Mouse (Mus musculus) testis, postnatal 10 days (tissue): ENCODE measurements around the gene Stk32b.

Source experiments
- DNase-seq: peaks from one replicate; pipeline ENCODE4 v3.0.0; 2021; ENCODE audit warnings: low spot score

Stk32b gene

DNA sequence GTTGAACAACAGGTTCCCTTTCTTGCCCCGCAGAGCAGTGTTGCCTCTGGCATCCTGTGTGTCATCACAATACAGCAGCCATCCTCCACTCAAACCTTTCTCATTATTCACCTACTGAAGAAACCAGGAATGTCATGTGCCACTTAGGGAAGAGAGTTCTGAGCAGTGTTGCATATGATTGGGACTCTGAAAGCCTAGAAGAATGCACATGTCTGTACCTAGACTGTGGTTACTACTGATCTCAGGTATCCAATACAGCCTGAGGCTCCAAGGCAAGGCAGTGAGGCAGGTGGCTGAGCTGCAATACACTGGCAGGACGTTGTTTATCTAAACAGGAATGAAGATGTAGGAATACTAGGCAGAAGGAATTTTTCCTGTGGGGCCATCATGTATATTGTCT lies 204.5 kb downstream of the Stk32b start:
- no peak for DNase-seq

DNA sequence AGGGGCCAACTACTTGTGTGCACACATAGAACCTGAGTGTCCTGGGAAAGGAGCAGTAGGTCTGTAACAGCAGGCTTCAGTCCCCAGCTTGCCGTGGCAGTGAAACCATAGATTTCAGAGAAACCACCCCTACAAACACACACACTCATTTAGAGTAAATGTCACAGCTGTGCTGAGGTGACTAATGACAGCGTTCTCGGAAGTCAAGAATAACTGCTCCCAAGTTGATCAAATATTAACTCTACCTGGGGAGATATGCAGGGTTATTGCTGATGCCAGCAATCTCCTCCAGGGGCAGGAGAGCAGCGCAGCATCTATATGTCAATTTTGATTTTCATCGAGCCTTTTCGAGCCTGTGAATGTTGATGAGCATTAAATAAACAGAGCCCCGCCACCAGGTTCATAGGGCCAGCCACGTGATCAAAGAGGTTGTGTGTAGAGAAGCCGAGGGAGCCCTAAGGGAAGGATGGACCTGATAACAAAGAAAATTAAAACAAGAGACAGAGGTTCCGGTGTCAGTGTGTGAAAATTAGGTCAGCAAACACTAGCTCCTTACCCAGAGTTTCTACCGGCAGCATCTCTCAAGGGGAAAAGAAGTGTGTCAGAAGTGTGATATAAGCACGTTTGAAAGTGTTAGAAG lies 210.0 kb downstream of the Stk32b start:
- no peak for DNase-seq

DNA sequence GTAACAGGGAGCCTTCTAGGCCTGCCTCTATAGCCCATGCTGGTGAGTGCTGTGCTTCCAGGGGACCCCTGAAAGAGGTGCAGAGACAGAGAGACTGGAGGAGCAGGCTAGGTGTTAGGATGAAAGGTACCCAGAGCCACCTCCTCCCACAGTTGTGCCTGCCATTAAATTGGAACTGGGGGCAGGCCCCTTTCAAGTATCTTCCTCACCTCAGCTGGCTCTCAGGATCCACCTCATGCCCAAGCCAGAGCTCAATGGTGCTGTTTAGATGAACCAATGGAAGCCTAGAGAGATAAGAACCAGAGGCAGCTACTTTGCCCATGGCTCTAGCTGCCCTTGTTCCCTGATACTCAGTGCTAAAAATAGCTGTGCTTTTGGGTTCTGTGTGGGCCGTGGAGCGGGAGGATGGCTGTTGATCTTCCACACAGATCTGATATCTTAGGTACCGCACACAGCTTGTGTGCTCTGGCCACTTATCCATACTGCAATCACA lies 221.9 kb downstream of the Stk32b start:
- no peak for DNase-seq

DNA sequence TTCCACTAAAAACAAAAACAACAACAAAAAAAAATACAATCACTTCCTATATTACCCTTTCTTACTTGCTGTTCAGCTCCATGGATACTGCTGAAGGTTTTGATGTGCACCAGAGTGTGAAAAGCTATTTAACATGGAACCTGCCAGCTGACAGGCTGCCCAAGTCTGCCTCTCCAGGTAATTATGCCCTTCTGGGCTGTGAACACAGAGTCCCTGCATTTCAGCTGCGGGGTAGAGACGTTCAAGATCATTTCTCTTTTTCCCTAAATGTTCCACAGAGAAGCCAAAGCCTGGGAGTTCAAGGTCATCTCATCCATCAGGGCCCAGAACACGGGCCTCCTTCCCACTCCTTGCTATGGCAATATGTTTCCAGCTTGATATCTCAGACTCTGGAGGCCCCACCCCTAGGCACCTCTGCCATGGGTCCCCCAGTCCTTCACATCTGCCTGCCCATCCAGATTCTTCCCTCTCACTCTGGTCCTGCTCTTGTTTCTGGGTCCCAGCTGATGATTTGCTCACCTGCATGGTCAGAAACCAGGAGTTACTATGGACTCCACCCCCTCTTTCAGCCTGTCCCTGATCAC lies 244.9 kb downstream of the Stk32b start:
- DNase-seq = peak; percentile 31

DNA sequence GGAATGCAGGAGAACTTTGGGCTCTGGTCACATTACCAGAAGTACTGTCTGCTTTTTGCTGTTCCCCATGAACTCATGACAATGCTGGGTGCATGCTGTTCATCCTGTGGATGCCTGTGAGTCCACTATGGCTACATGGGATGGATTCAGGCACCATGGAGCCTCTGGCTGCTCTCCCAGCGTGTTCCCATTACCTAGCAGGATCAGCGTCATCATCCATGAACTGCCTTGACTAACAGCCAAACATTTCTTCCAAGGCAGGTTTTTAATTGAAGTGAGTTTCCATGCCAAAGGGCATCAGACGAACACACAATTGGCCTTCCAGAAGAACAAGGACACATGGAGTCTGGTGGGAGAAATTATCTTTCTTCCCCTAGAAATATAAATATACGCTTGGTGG lies 245.4 kb downstream of the Stk32b start:
- no peak for DNase-seq

DNA sequence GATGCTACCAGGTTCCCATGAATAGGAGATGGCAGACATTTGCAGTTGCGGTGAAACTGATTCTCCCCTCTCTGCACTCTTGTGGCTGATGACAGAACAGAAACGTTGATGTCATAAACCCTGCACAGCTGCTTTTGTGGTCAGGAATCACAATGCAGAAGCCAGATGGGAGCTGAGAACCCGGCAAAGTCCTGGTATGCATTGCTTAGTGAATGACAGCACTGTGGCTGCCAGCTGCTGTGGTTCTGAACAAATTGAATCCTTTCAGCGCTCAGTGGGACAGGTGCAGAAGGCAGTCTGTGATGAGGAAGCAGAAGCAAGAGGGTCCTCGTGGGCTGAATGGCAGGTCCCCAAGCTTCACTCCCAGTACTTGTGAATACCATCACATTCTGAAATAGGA lies 247.9 kb downstream of the Stk32b start:
- no peak for DNase-seq

DNA sequence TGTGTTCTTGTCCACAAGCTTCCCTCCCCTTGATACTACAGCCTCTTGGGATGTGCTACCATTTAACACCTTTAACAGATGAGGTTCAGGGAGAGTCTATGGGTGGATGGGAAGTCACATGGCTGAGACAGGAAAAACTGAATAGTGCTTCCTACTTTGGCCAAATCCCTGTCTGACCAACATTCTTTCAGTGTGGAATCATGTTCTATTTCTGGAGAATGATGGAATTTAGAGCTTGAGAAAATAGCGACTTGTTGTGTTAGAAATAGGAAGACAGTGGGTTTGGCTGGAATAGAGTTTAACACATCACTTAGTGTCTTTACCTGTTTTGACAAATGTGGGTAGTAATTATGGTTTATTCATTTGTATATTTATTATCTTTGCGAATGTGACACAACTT lies 249.3 kb downstream of the Stk32b start:
- no peak for DNase-seq

DNA sequence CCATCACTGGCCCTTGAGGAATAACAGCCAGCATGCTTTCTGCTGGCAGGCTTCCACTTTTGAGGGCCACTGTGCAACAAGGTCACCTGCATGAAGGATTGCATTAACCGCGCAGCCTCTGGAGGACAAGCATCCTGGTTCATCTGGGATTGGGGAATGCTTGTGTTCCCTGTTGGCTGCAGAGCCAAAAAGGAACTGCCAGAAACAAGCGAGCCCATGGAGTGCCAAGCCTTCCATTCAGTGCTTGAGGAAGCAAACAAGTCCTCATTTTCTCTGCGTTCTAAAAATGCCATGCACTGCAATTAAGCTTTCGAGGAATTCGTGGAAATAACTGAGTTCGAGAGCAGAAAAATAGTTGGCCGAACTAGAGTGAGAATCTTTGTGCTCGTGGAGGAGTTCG lies 251.5 kb downstream of the Stk32b start:
- no peak for DNase-seq

DNA sequence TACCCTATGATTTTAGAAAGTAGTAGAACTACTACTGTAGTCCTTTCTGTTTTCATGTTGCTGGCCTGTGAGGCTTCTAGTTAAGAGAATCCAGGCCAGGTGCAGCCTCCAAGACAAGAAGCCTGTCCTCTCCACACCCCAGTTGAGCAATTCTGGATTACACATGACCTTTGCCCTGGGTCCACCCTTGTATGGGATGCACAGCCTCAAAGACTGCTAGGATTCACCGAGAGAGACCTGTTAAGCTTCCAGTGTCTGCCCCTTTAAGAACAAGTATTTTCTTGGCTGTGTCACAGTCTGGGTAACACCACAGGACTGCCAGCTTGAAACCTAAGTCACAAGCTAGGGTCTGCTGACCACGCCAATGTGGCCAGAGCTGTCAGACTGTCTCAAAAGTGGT lies 258.7 kb downstream of the Stk32b start:
- DNase-seq = no peak

DNA sequence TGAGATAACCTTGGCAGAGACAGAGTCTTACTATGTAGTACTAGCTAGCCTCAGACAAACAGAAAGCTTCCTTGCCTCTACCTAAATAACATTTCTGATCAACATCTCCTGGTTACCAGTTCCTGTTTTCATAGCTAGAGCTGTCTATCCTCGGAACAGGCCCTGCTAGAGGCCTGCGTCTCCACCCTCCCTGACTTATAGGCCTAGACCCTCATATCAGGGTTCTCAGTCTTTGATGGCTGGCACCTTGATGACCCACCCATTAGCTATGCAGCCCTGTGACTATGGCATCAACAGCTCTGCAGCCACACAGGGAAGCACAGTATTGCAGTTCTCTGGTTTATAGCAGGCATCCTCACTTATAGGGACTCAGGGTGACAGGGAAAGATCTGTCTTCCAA lies 259.1 kb downstream of the Stk32b start:
- DNase-seq = no peak

DNA sequence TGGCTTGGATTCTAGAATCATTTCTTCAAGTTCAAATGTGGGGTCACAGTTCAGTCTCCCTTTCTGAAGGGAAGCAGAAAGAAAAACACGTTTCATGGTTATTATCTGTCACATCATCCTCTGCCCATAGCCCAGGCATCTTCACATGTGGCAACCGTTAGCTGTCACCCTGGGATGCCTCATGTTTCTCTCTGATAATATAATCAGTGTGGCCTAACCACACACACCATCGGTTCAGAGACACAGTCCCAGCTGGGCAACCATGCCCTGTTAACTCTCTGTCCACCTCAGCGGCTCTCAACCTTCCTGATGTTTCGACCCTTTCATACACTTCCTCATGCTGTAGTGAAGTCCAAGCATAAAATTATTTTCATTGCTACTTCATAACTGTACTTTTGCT lies 259.8 kb downstream of the Stk32b start:
- no peak for DNase-seq

DNA sequence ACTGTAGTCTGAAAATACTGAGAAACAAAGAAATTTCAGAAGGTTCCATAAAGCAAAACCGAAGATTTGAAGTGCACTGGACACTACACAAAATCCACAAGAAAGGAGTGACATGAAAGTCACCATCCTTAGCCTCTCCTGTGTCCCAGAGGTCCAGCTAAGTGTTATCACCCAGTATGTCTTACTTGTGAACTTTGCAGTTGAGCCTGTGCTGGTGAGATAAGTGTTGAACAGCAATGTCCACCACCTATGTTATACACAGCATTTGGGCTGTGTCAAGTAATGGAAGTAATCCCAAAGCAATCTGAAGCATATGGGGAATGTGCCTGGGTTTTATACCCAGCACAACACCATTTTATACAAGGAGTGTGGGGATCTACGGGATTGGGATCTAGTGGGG lies 260.4 kb downstream of the Stk32b start:
- DNase-seq = no peak

DNA sequence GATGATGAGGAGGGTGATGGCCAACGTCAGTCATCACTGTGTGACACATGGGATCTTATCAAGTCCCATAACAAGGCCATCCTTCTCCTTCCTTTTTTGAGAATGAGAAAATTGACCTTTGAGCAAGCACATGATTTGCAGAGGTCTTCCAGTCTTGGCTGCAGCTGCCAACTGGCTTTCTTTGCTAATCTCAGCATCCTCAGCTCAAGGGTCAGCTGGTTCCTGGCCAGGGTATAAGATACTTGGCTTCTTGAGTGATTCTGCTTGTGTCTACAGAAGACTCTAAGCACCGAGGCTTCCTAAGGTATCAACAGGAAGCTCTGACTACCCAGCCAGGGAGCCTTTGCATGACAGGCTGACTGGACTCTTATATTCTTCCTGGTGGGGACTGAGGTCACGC lies 269.4 kb downstream of the Stk32b start:
- DNase-seq = no peak

DNA sequence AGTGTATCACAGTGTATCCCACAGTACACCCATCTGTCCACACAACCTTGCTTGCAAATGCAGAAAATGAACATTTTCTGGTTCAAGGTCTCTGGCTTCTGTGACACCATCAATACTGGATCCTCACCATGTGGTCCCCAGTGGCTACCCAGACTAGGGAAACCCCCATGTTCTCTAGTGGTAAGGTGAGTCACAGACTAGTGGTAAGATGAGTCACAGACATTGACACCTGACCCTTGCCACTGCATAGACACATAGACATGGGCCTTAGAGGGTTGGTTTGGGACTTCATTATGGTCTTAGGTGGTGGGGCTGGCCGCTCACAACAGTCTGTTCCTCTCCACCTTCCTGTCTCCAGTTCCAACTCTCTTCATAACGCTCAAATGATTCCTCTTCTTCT lies 274.2 kb downstream of the Stk32b start:
- no peak for DNase-seq

DNA sequence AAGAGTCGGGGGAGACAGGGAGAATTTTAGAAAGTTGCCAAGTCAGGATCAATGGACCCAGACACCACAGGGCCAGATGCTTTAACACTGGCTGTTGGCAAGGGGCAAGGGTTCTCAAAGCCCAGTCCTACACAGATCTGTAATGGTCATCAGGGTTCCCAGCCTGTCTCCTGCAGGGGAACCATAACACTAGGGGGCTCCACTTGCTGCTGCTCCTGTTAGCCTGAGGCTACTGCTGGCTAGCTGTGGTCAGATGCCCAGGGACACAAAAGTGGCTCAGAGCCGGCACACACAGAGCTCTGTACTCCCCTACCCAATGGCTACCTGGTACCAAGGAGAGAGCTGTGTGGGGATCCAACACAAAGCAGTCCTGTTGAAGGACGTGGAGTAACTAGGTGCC lies 281.6 kb downstream of the Stk32b start:
- no peak for DNase-seq

DNA sequence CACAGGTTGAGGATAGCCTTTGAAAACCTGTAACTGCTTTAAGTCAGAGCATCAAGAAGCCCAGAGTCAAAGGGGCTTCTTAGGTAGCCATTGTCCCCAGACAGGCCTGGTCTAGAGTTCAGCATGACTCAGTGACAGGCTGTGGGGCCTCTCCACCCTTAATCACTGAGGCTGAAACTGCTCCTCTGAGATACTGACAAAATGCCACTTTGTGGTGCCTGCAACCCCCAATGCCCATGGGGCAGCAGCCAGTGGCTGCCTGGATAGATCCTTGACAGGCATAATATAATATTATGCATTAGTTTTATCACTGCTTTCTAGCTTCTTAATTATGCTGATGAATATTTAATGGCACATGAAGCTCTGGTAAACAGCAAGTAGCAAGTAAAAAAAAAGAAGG lies 289.8 kb downstream of the Stk32b start:
- no peak for DNase-seq

DNA sequence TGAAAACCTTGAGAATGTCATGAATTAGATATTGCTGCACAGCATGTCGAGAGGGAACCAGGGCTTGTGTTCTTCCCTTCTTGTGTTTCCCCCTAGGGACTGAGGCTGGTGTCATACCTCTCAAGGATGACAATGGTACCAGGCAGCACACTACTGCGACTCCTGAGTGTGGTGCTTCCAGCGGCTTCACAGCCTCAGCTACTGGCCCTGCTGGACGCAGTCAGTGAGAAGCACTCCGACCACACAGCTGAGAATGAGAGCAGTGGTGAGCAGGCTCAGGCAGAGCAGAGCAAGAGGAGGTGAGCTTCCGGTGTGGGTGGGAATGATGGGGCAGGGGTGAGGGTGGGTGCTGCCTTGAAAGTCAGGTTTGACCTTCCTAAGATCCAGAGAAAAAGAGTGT lies 297.9 kb downstream of the Stk32b start:
- DNase-seq = no peak
